Mouse (Mus musculus) hindlimb bud, embryonic 11.5 days (tissue): ENCODE data around the gene Nab2.

Experiments
- DNase-seq: peaks from one replicate; pipeline ENCODE4 v3.0.0-alpha.2; 2012; ENCODE audit warnings: low read depth, low spot score; ENCODE audit errors: extremely low spot score

Gene Nab2

GRCm38 (mm10) chr10:127668093-127669050 lies at the start of gene Nab2:
Gene Nab2, minus strand, starts transcription at chr10:127668568.
- DNase-seq, result no peak

- DNase-seq, result peak; percentile 18
These were observed 44.4 kb upstream of the Nab2 start for GRCm38 (mm10) chr10:127712736-127713135.

GRCm38 (mm10) chr10:127710331-127710730 lies 42.0 kb upstream of the Nab2 start:
- DNase-seq, result no peak

- no peak for DNase-seq
These were observed 40.5 kb upstream of the Nab2 start for GRCm38 (mm10) chr10:127708850-127709370.

GRCm38 (mm10) chr10:127707721-127708120 lies 39.4 kb upstream of the Nab2 start:
- DNase-seq, result no peak

- no peak for DNase-seq
These were observed 37.4 kb upstream of the Nab2 start for GRCm38 (mm10) chr10:127705783-127706182.

GRCm38 (mm10) chr10:127704766-127705220 lies 36.4 kb upstream of the Nab2 start, which contains the start of gene Myo1a:
Gene Myo1a, plus strand, starts transcription at chr10:127705170.
- no peak for DNase-seq

GRCm38 (mm10) chr10:127704293-127704692 lies 35.9 kb upstream of the Nab2 start:
- DNase-seq, result no peak

- no peak for DNase-seq
These were observed 34.9 kb upstream of the Nab2 start for GRCm38 (mm10) chr10:127703299-127703698.

- DNase-seq, result no peak
These were observed 30.6 kb upstream of the Nab2 start for GRCm38 (mm10) chr10:127698966-127699365.

GRCm38 (mm10) chr10:127695775-127696174 lies 27.4 kb upstream of the Nab2 start:
- no peak for DNase-seq

- no peak for DNase-seq
These were observed 26.3 kb upstream of the Nab2 start for GRCm38 (mm10) chr10:127694636-127695035.

- DNase-seq, result no peak
These were observed 22.7 kb upstream of the Nab2 start for GRCm38 (mm10) chr10:127691053-127691452.

- DNase-seq, result no peak
These were observed 14.5 kb upstream of the Nab2 start for GRCm38 (mm10) chr10:127682886-127683285.

- DNase-seq, result no peak
These were observed 11.5 kb upstream of the Nab2 start for GRCm38 (mm10) chr10:127679881-127680280.

- no peak for DNase-seq
These were observed 10.8 kb upstream of the Nab2 start for GRCm38 (mm10) chr10:127679208-127679607.

GRCm38 (mm10) chr10:127677591-127678336 lies 9.4 kb upstream of the Nab2 start:
- no peak for DNase-seq

- DNase-seq, result peak; percentile 99
These were observed 8.6 kb upstream of the Nab2 start for GRCm38 (mm10) chr10:127676691-127677548.

- no peak for DNase-seq
These were observed 7.6 kb upstream of the Nab2 start for GRCm38 (mm10) chr10:127675859-127676398.
